Mouse (Mus musculus): ENCODE measurements around the gene Nol4l. TPM values are rescaled to one million over a fixed set of nuclear protein-coding genes. Genes with fewer than 3 reads are reported as not detected.

Nol4l gene
- total RNA-seq (2021), result 10 to 100 TPM; 14.1 to 21.3 TPM
- long read RNA-seq, experiment 1, partial matches to known transcripts, result 2 of 6 reads
- long read RNA-seq, experiment 1, other reads (novel, unspliced or antisense), result 4 of 6 reads
- long read RNA-seq, experiment 2, full-length matches to known transcripts, result 1 of 3 reads
- long read RNA-seq, experiment 2, partial matches to known transcripts, result 0 of 3 reads
- long read RNA-seq, experiment 2, other reads (novel, unspliced or antisense), result 2 of 3 reads

GRCm38 (mm10) chr2:153529931-153530766, at the start of gene Nol4l:
Gene Nol4l (minus strand): TSS chr2:153529971.
- DNase-seq, result peak; percentile 74

- DNase-seq, result no peak
Measured at GRCm38 (mm10) chr2:153577122-153577521, 47.4 kb upstream of the Nol4l start.

GRCm38 (mm10) chr2:153576150-153576549, 46.4 kb upstream of the Nol4l start:
- DNase-seq, result no peak

- DNase-seq, result no peak
Measured at GRCm38 (mm10) chr2:153575554-153575953, 45.8 kb upstream of the Nol4l start.

GRCm38 (mm10) chr2:153573101-153573500, 43.3 kb upstream of the Nol4l start:
- DNase-seq, result no peak

- no peak for DNase-seq
Measured at GRCm38 (mm10) chr2:153568541-153568940, 38.8 kb upstream of the Nol4l start.

GRCm38 (mm10) chr2:153568013-153568412, 38.2 kb upstream of the Nol4l start:
- DNase-seq, result no peak

- no peak for DNase-seq
Measured at GRCm38 (mm10) chr2:153564343-153564742, 34.6 kb upstream of the Nol4l start.

- DNase-seq, result peak; percentile 51
Measured at GRCm38 (mm10) chr2:153561564-153561963, 31.8 kb upstream of the Nol4l start.

GRCm38 (mm10) chr2:153560664-153561541, 31.1 kb upstream of the Nol4l start:
- DNase-seq, result peak; percentile 84

- no peak for DNase-seq
Measured at GRCm38 (mm10) chr2:153559613-153560152, 29.9 kb upstream of the Nol4l start.

- no peak for DNase-seq
Measured at GRCm38 (mm10) chr2:153558464-153558863, 28.7 kb upstream of the Nol4l start.

GRCm38 (mm10) chr2:153557259-153557658, 27.5 kb upstream of the Nol4l start:
- no peak for DNase-seq

GRCm38 (mm10) chr2:153556208-153556607, 26.4 kb upstream of the Nol4l start:
- DNase-seq, result no peak

- no peak for DNase-seq
Measured at GRCm38 (mm10) chr2:153554543-153554942, 24.8 kb upstream of the Nol4l start.

- peak; percentile 72 for DNase-seq
Measured at GRCm38 (mm10) chr2:153549486-153549885, 19.7 kb upstream of the Nol4l start.

GRCm38 (mm10) chr2:153548221-153548923, 18.6 kb upstream of the Nol4l start:
- DNase-seq, result peak; percentile 88

GRCm38 (mm10) chr2:153547633-153548032, 17.9 kb upstream of the Nol4l start:
- no peak for DNase-seq

GRCm38 (mm10) chr2:153546972-153547371, 17.2 kb upstream of the Nol4l start:
- DNase-seq, result no peak

- no peak for DNase-seq
Measured at GRCm38 (mm10) chr2:153546471-153546870, 16.7 kb upstream of the Nol4l start.

- no peak for DNase-seq
Measured at GRCm38 (mm10) chr2:153544771-153545170, 15.0 kb upstream of the Nol4l start.
